Mouse (Mus musculus): Measurements from ENCODE around the gene Cbl. TPM values are rescaled to one million over a fixed set of nuclear protein-coding genes. Genes with fewer than 3 reads are reported as not detected.

The Cbl gene
- polyA plus RNA-seq, 1 experiment from 2014 or later, result 12.0 TPM

- Histone ChIP-seq H3K27ac (ENCODE audit: low read depth, low read length) (no peak overlapping the region), H3K36me3 (ENCODE audit: control insufficient read depth, insufficient read depth, low read length) (no peaks in the 10 kb centered on the region), H3K27me3 (replicated peaks; ENCODE audit: control insufficient read depth, insufficient read depth, low read length) (no peaks in the 10 kb centered on the region), H3K9ac (ENCODE audit: low read depth, low read length) (no peak overlapping the region), H3K9me3 (ENCODE audit: control insufficient read depth, low read length) (no peaks in the 10 kb centered on the region), H3K4me2 (no peak overlapping the region), H3K4me3 (ENCODE audit: low read depth, low read length) (no peak overlapping the region), H3K4me1 (replicated peaks; ENCODE audit: control insufficient read depth, insufficient read depth, low read length) (peaks cover 10% of the 10 kb centered on the region)
- DNase-seq (ENCODE audit: low spot score) (no peak), ATAC-seq (replicated peaks; ENCODE audit: low FRiP score) (no peak)
- WGBS, result 85% methylated on average over 3 of the region's 3 CpGs
Measured at GRCm38 (mm10) chr9:44191166-44191565, 42.7 kb downstream of the Cbl start.

- Histone ChIP-seq H3K4me1 (replicated peaks; ENCODE audit: control insufficient read depth, insufficient read depth, low read length) (0 out of 2 replicates have a peak, but pooled peaks cover 2% of the 10 kb centered on the region), H3K27me3 (replicated peaks; ENCODE audit: control insufficient read depth, insufficient read depth, low read length) (no peaks in the 10 kb centered on the region), H3K36me3 (ENCODE audit: control insufficient read depth, insufficient read depth, low read length) (no peaks in the 10 kb centered on the region), H3K9ac (ENCODE audit: low read depth, low read length) (no peak overlapping the region), H3K27ac (ENCODE audit: low read depth, low read length) (no peak overlapping the region), H3K4me3 (ENCODE audit: low read depth, low read length) (no peak overlapping the region), H3K9me3 (ENCODE audit: control insufficient read depth, low read length) (no peaks in the 10 kb centered on the region), H3K4me2 (no peak overlapping the region)
- DNase-seq (ENCODE audit: low spot score) (no peak), ATAC-seq (replicated peaks; ENCODE audit: low FRiP score) (no peak)
- WGBS, result 87% methylated on average over 12 of the region's 12 CpGs
Measured at GRCm38 (mm10) chr9:44188223-44188622, 45.6 kb downstream of the Cbl start.

DNA sequence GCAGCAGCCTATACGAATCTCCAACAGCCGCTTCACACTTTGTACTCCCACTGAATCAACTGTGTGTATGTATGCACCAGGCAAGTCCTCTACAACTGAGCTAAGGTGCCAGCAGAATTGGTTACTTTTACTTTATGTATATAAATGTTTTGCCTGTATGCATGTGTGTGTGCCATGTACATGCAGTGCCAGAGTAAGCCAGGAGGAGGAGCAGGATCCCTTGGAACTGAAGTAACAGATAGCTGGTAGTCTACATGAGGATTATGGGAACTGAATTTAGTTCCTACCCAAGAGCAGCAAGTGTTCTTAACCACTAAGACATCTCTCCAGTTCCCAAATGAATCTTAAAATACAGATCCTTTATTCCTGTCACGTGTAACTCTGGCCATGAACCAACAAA lies 51.6 kb downstream of the Cbl start:
- DNase-seq (ENCODE audit: low spot score) (no peak), ATAC-seq (replicated peaks; ENCODE audit: low FRiP score) (no peak)
- H3K4me3 ChIP-seq (ENCODE audit: low read depth, low read length), result no peak overlapping the region
- peaks cover 8% of the 10 kb centered on the region; the same call in 1 of the 2 replicates for H3K36me3 ChIP-seq (ENCODE audit: control insufficient read depth, insufficient read depth, low read length)
- H3K27me3 ChIP-seq (replicated peaks; ENCODE audit: control insufficient read depth, insufficient read depth, low read length), result no peaks in the 10 kb centered on the region
- WGBS, result 93% methylated on average over 3 of the region's 3 CpGs
- H3K9ac ChIP-seq (ENCODE audit: low read depth, low read length), result no peak overlapping the region
- no peak overlapping the region for H3K4me2 ChIP-seq
- peaks cover 10% of the 10 kb centered on the region for H3K4me1 ChIP-seq (replicated peaks; ENCODE audit: control insufficient read depth, insufficient read depth, low read length)
- no peaks in the 10 kb centered on the region for H3K9me3 ChIP-seq (ENCODE audit: control insufficient read depth, low read length)
- no peak overlapping the region for H3K27ac ChIP-seq (ENCODE audit: low read depth, low read length)

DNA sequence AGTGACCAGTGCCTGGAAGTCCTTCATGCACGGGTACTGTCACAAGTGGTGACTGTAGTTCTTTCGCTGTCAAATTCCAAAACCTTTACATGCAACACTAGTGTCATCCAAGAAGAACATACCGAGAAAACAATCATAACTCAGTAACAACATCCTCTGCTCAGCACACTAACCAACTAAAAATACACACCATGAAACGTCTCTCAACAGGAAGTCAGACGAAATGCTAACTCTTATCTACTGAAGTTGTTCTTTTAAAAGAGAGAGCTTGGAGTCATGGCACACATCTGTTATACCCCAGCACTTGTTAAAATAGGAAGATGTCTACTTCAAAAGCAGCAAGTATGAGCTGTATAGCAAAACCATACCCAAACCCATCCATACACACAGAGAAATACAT lies 52.3 kb downstream of the Cbl start:
- no peak overlapping the region for H3K4me3 ChIP-seq (ENCODE audit: low read depth, low read length)
- H3K9ac ChIP-seq (ENCODE audit: low read depth, low read length), result no peak overlapping the region
- H3K4me2 ChIP-seq, result no peak overlapping the region
- no peaks in the 10 kb centered on the region for H3K27me3 ChIP-seq (replicated peaks; ENCODE audit: control insufficient read depth, insufficient read depth, low read length)
- H3K9me3 ChIP-seq (ENCODE audit: control insufficient read depth, low read length), result no peaks in the 10 kb centered on the region
- WGBS, result 60% methylated on average over 5 of the region's 5 CpGs
- no peak for ATAC-seq (replicated peaks; ENCODE audit: low FRiP score)
- H3K4me1 ChIP-seq (replicated peaks; ENCODE audit: control insufficient read depth, insufficient read depth, low read length), result peaks cover 15% of the 10 kb centered on the region
- DNase-seq (ENCODE audit: low spot score), result no peak
- H3K36me3 ChIP-seq (ENCODE audit: control insufficient read depth, insufficient read depth, low read length), result peaks cover 8% of the 10 kb centered on the region; the same call in 1 of the 2 replicates
- no peak overlapping the region for H3K27ac ChIP-seq (ENCODE audit: low read depth, low read length)

- H3K36me3 ChIP-seq (ENCODE audit: control insufficient read depth, insufficient read depth, low read length), result peaks cover 8% of the 10 kb centered on the region; the same call in 1 of the 2 replicates
- H3K4me3 ChIP-seq (ENCODE audit: low read depth, low read length), result no peak overlapping the region
- WGBS, result 96% methylated on average over 12 of the region's 12 CpGs
- H3K4me1 ChIP-seq (replicated peaks; ENCODE audit: control insufficient read depth, insufficient read depth, low read length), result peaks cover 27% of the 10 kb centered on the region
- no peaks in the 10 kb centered on the region for H3K27me3 ChIP-seq (replicated peaks; ENCODE audit: control insufficient read depth, insufficient read depth, low read length)
- DNase-seq (ENCODE audit: low spot score) (no peak), ATAC-seq (replicated peaks; ENCODE audit: low FRiP score) (no peak)
- no peak overlapping the region for H3K27ac ChIP-seq (ENCODE audit: low read depth, low read length)
- H3K9me3 ChIP-seq (ENCODE audit: control insufficient read depth, low read length), result no peaks in the 10 kb centered on the region
- H3K4me2 ChIP-seq, result no peak overlapping the region
- H3K9ac ChIP-seq (ENCODE audit: low read depth, low read length), result no peak overlapping the region
Measured at GRCm38 (mm10) chr9:44178811-44179210, 55.0 kb downstream of the Cbl start.

DNA sequence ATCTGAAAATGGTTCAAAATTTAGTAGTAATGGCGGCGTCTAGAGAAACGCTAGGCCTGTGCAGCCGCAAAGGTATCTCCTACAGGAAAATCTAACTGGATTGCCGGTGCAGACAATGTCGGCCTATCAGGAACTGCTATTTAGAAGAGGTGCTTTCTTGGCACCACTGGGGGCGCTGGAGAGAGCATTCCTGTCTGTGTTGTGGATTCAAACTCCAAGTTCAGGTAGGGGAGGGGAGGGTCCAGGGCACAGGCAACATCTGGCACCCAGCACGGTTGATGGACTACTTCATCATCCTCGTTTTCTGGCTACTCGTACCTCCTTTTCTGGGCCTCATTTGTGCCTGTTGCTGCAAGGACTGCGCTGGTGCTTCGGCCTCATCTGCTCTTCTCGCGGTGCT lies 55.5 kb downstream of the Cbl start:
- H3K9me3 ChIP-seq (ENCODE audit: control insufficient read depth, low read length), result no peaks in the 10 kb centered on the region
- H3K27ac ChIP-seq (ENCODE audit: low read depth, low read length), result no peak overlapping the region
- H3K27me3 ChIP-seq (replicated peaks; ENCODE audit: control insufficient read depth, insufficient read depth, low read length), result no peaks in the 10 kb centered on the region
- H3K36me3 ChIP-seq (ENCODE audit: control insufficient read depth, insufficient read depth, low read length), result peaks cover 8% of the 10 kb centered on the region; the same call in 1 of the 2 replicates
- DNase-seq (ENCODE audit: low spot score), result no peak
- H3K9ac ChIP-seq (ENCODE audit: low read depth, low read length), result no peak overlapping the region
- H3K4me1 ChIP-seq (replicated peaks; ENCODE audit: control insufficient read depth, insufficient read depth, low read length), result peaks cover 27% of the 10 kb centered on the region
- no peak for ATAC-seq (replicated peaks; ENCODE audit: low FRiP score)
- H3K4me2 ChIP-seq, result no peak overlapping the region
- 85% methylated on average over 14 of the region's 14 CpGs for WGBS
- H3K4me3 ChIP-seq (ENCODE audit: low read depth, low read length), result no peak overlapping the region

- H3K4me1 ChIP-seq (replicated peaks; ENCODE audit: control insufficient read depth, insufficient read depth, low read length), result peaks cover 27% of the 10 kb centered on the region
- H3K4me2 ChIP-seq, result no peak overlapping the region
- DNase-seq (ENCODE audit: low spot score) (no peak), ATAC-seq (replicated peaks; ENCODE audit: low FRiP score) (no peak)
- no peak overlapping the region for H3K9ac ChIP-seq (ENCODE audit: low read depth, low read length)
- no peaks in the 10 kb centered on the region for H3K27me3 ChIP-seq (replicated peaks; ENCODE audit: control insufficient read depth, insufficient read depth, low read length)
- WGBS, result 50% methylated on average over 2 of the region's 2 CpGs
- no peaks in the 10 kb centered on the region for H3K9me3 ChIP-seq (ENCODE audit: control insufficient read depth, low read length)
- H3K27ac ChIP-seq (ENCODE audit: low read depth, low read length), result no peak overlapping the region
- H3K4me3 ChIP-seq (ENCODE audit: low read depth, low read length), result no peak overlapping the region
- H3K36me3 ChIP-seq (ENCODE audit: control insufficient read depth, insufficient read depth, low read length), result peaks cover 11% of the 10 kb centered on the region; the same call in 1 of the 2 replicates
Measured at GRCm38 (mm10) chr9:44177405-44177804, 56.4 kb downstream of the Cbl start.

GRCm38 (mm10) chr9:44175957-44176356 lies 57.9 kb downstream of the Cbl start:
- H3K9me3 ChIP-seq (ENCODE audit: control insufficient read depth, low read length), result no peaks in the 10 kb centered on the region
- H3K36me3 ChIP-seq (ENCODE audit: control insufficient read depth, insufficient read depth, low read length), result peaks cover 18% of the 10 kb centered on the region
- no peak overlapping the region for H3K9ac ChIP-seq (ENCODE audit: low read depth, low read length)
- 35% methylated on average over 1 of the region's 1 CpGs for WGBS
- no peak for ATAC-seq (replicated peaks; ENCODE audit: low FRiP score)
- H3K27me3 ChIP-seq (replicated peaks; ENCODE audit: control insufficient read depth, insufficient read depth, low read length), result no peaks in the 10 kb centered on the region
- peaks cover 25% of the 10 kb centered on the region for H3K4me1 ChIP-seq (replicated peaks; ENCODE audit: control insufficient read depth, insufficient read depth, low read length)
- H3K4me2 ChIP-seq, result peak overlapping the region; percentile 43
- no peak overlapping the region for H3K4me3 ChIP-seq (ENCODE audit: low read depth, low read length)
- no peak overlapping the region for H3K27ac ChIP-seq (ENCODE audit: low read depth, low read length)
- no peak for DNase-seq (ENCODE audit: low spot score)

DNA sequence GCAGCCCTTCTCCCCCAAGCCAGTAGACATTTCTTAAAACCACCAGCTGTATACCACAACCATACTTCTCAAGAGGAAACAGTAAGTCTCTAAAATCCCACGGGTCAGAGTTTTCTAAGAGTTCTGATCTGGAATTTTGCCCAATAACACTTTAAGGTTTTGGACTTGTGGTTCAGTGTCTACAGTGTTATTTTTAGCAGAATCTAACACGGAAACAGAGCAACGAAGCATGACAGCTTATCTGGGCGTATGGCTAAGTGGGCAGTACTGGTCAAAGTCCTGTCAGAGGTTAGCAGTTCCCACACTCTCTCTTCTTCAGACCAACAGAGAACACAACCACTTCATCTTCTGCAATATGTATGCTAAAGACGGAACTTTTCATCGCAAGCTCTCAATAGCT lies 58.3 kb downstream of the Cbl start:
- WGBS, result 41% methylated on average over 6 of the region's 6 CpGs
- Histone ChIP-seq H3K27ac (ENCODE audit: low read depth, low read length) (no peak overlapping the region), H3K27me3 (replicated peaks; ENCODE audit: control insufficient read depth, insufficient read depth, low read length) (no peaks in the 10 kb centered on the region), H3K9me3 (ENCODE audit: control insufficient read depth, low read length) (no peaks in the 10 kb centered on the region), H3K9ac (ENCODE audit: low read depth, low read length) (no peak overlapping the region), H3K4me2 (peak overlapping the region; percentile 43), H3K4me3 (ENCODE audit: low read depth, low read length) (no peak overlapping the region), H3K4me1 (replicated peaks; ENCODE audit: control insufficient read depth, insufficient read depth, low read length) (peaks cover 28% of the 10 kb centered on the region), H3K36me3 (ENCODE audit: control insufficient read depth, insufficient read depth, low read length) (peaks cover 21% of the 10 kb centered on the region)
- no peak for DNase-seq (ENCODE audit: low spot score)
- ATAC-seq (replicated peaks; ENCODE audit: low FRiP score), result no peak
